Mouse (Mus musculus) erythroblast, embryonic 14.5 days (primary cell): ENCODE measurements around the gene Hcrt.

Experiments used
- GATA1 ChIP-seq: IDR thresholded peaks from 2 replicates; pipeline ENCODE4 v1.6.1; 2012; ENCODE audit warnings: low read length, inconsistent platforms, mixed read lengths
- TAL1 ChIP-seq: IDR thresholded peaks from 3 replicates; pipeline ENCODE4 v1.6.1; 2012; ENCODE audit warnings: low read length, inconsistent platforms, mixed read lengths

- TF ChIP-seq GATA1 (no peak), TAL1 (no peak)
Measured at GRCm38 (mm10) chr11:100795386-100795785, 32.7 kb upstream of the Hcrt start.
